Mouse (Mus musculus) intestine, postnatal 0 days (tissue): ENCODE measurements around the gene Zfp281. TPM values are rescaled to one million over a fixed set of nuclear protein-coding genes. Genes with fewer than 3 reads are reported as not detected.

Experiments used
- ATAC-seq: fragments of 200-750 bp; cut with Nextera tagmentation; 2 replicates; pipeline ENCODE4 v1.8.0; 2017; ENCODE audit warnings: mild to moderate bottlenecking, moderate TSS enrichment, moderate library complexity
- H3K27ac ChIP-seq: fragments of 300-500 bp; sonication (generic); 2 replicates; pipeline ENCODE4 v1.5.1; 2014; ENCODE audit warnings: mild to moderate bottlenecking, low read depth, low read length, moderate library complexity
- H3K27me3 ChIP-seq: fragments of 300-500 bp; sonication (generic); replicated peaks from 2 replicates; pipeline ENCODE4 v1.6.1; 2014; ENCODE audit warnings: low read length, mixed read lengths; ENCODE audit not compliant: control insufficient read depth, insufficient read depth
- H3K36me3 ChIP-seq: fragments of 300-500 bp; sonication (generic); 2 replicates; pipeline ENCODE4 v1.6.1; 2014; ENCODE audit warnings: mild to moderate bottlenecking, moderate library complexity; ENCODE audit not compliant: control insufficient read depth, insufficient read depth
- H3K4me1 ChIP-seq: fragments of 300-500 bp; sonication (generic); replicated peaks from 2 replicates; pipeline ENCODE4 v1.6.1; 2014; ENCODE audit warnings: antibody characterized with exemption, low read length, mixed read lengths; ENCODE audit not compliant: control insufficient read depth, insufficient read depth
- H3K4me2 ChIP-seq: fragments of 300-500 bp; sonication (generic); replicated peaks from 2 replicates; pipeline ENCODE4 v1.6.1; 2014; ENCODE audit warnings: low read depth, mild to moderate bottlenecking, moderate library complexity
- H3K4me3 ChIP-seq: fragments of 300-500 bp; sonication (generic); 2 replicates; pipeline ENCODE4 v1.5.1; 2014; ENCODE audit warnings: low read depth, low read length
- H3K9ac ChIP-seq: fragments of 300-500 bp; sonication (generic); 2 replicates; pipeline ENCODE4 v1.6.1; 2014; ENCODE audit warnings: mild to moderate bottlenecking, low read depth, low read length
- H3K9me3 ChIP-seq: fragments of 300-500 bp; sonication (generic); 2 replicates; pipeline ENCODE4 v1.6.1; 2016; ENCODE audit warnings: mixed run types; ENCODE audit not compliant: control insufficient read depth
- CTCF ChIP-seq: sonication (generic); IDR thresholded peaks from 2 replicates; pipeline ENCODE4 v1.5.1; 2016; ENCODE audit warnings: low read depth, mild to moderate bottlenecking, control low read depth, antibody characterized with exemption, moderate library complexity
- WGBS: fragments of 180-500 bp; shearing (Covaris S2); extraction: QIAGEN DNeasy Blood & Tissue Kit; methylation state at CpG from one replicate; pipeline ENCODE4 v1.1.7; 2014; 5-methylcytosine and 5-hydroxymethylcytosine counted together
- polyA plus RNA-seq: library from polyadenylated mRNA; unstranded; fragments of >200 nt; fragmentation: Nextera tagmentation; extraction: Ambion mirVana; gene quantifications from 2 replicates; pipeline ENCODE4 v1.2.1, GENCODE M21; 2015

Gene Zfp281
- polyA plus RNA-seq, 1 experiment from 2014 or later: 7.2 TPM

GRCm38 (mm10) chr1:136608339-136609261 is 16.1 kb upstream of the Zfp281 start:
- no peaks in the 10 kb centered on the region for H3K9me3 ChIP-seq
- H3K27ac ChIP-seq: no peak overlapping the region
- no peaks in the 10 kb centered on the region for H3K36me3 ChIP-seq
- no peak for TF ChIP-seq CTCF
- WGBS: 68% methylated on average over 11 of the region's 11 CpGs
- no peaks in the 10 kb centered on the region for H3K4me1 ChIP-seq
- no peak overlapping the region for H3K4me2 ChIP-seq
- H3K4me3 ChIP-seq: no peak overlapping the region
- no peaks in the 10 kb centered on the region for H3K27me3 ChIP-seq
- H3K9ac ChIP-seq: no peak overlapping the region
- no peak for ATAC-seq

- Histone ChIP-seq H3K27ac (no peak overlapping the region), H3K4me2 (no peak overlapping the region), H3K9me3 (no peaks in the 10 kb centered on the region), H3K36me3 (no peaks in the 10 kb centered on the region), H3K9ac (no peak overlapping the region), H3K4me1 (no peaks in the 10 kb centered on the region), H3K27me3 (no peaks in the 10 kb centered on the region), H3K4me3 (no peak overlapping the region)
- TF ChIP-seq CTCF: no peak
- WGBS: 79% methylated on average over 9 of the region's 9 CpGs
- ATAC-seq: no peak
These were observed 12.9 kb upstream of the Zfp281 start for GRCm38 (mm10) chr1:136611803-136612202.

- TF ChIP-seq CTCF: no peak
- 62% methylated on average over 6 of the region's 6 CpGs for WGBS
- Histone ChIP-seq H3K4me1 (no peaks in the 10 kb centered on the region), H3K9ac (no peak overlapping the region), H3K36me3 (no peaks in the 10 kb centered on the region), H3K27ac (no peak overlapping the region), H3K27me3 (no peaks in the 10 kb centered on the region), H3K4me3 (no peak overlapping the region), H3K9me3 (no peaks in the 10 kb centered on the region), H3K4me2 (no peak overlapping the region)
- ATAC-seq: no peak
These were observed 11.4 kb upstream of the Zfp281 start for GRCm38 (mm10) chr1:136613300-136613751.

- no peak for ATAC-seq
These were observed 9.8 kb upstream of the Zfp281 start for GRCm38 (mm10) chr1:136614748-136615440.

GRCm38 (mm10) chr1:136617163-136617788 is 7.4 kb upstream of the Zfp281 start:
- Histone ChIP-seq H3K4me1 (no peaks in the 10 kb centered on the region), H3K4me3 (no peak overlapping the region), H3K9ac (no peak overlapping the region), H3K27ac (no peak overlapping the region), H3K36me3 (no peaks in the 10 kb centered on the region), H3K4me2 (no peak overlapping the region), H3K27me3 (no peaks in the 10 kb centered on the region), H3K9me3 (no peaks in the 10 kb centered on the region)
- no peak for TF ChIP-seq CTCF
- 37% methylated on average over 7 of the region's 7 CpGs for WGBS
- ATAC-seq: no peak

More at GRCm38 (mm10) chr1:136614748-136615440, 9.8 kb upstream of the Zfp281 start:
- WGBS: 74% methylated on average over 11 of the region's 11 CpGs
- no peaks in the 10 kb centered on the region for H3K27me3 ChIP-seq
- H3K4me2 ChIP-seq: no peak overlapping the region
- no peaks in the 10 kb centered on the region for H3K4me1 ChIP-seq
- no peak overlapping the region for H3K4me3 ChIP-seq
- H3K36me3 ChIP-seq: no peaks in the 10 kb centered on the region
- H3K9ac ChIP-seq: no peak overlapping the region
- H3K27ac ChIP-seq: no peak overlapping the region
- TF ChIP-seq CTCF: no peak
- no peaks in the 10 kb centered on the region for H3K9me3 ChIP-seq

GRCm38 (mm10) chr1:136618570-136618969 is 6.1 kb upstream of the Zfp281 start:
- Histone ChIP-seq H3K9me3 (no peaks in the 10 kb centered on the region), H3K27me3 (no peaks in the 10 kb centered on the region), H3K9ac (no peak overlapping the region), H3K27ac (no peak overlapping the region), H3K4me3 (no peak overlapping the region), H3K4me1 (no peaks in the 10 kb centered on the region), H3K4me2 (no peak overlapping the region), H3K36me3 (no peaks in the 10 kb centered on the region)
- TF ChIP-seq CTCF: no peak
- WGBS: 82% methylated on average over 1 of the region's 1 CpGs
- no peak for ATAC-seq
